Mouse (Mus musculus): ENCODE data around the gene Gtsf1l.

The Gtsf1l gene

GRCm38 (mm10) chr2:163052101-163052500 lies 35.6 kb downstream of the Gtsf1l start:
- no peak for DNase-seq (ENCODE audit: inconsistent age in 2 of 2, low spot score in 1 of 2)

GRCm38 (mm10) chr2:163051691-163052090 lies 36.0 kb downstream of the Gtsf1l start:
- no peak for DNase-seq (ENCODE audit: inconsistent age in 2 of 2, low spot score in 1 of 2)

- DNase-seq (ENCODE audit: inconsistent age in 2 of 2, low spot score in 1 of 2) = no peak
Observed at GRCm38 (mm10) chr2:163049116-163049515, 38.5 kb downstream of the Gtsf1l start.

GRCm38 (mm10) chr2:163048125-163048524 lies 39.5 kb downstream of the Gtsf1l start:
- peak; percentile 72 to 89 for DNase-seq (ENCODE audit: inconsistent age in 2 of 2, low spot score in 1 of 2)

DNA sequence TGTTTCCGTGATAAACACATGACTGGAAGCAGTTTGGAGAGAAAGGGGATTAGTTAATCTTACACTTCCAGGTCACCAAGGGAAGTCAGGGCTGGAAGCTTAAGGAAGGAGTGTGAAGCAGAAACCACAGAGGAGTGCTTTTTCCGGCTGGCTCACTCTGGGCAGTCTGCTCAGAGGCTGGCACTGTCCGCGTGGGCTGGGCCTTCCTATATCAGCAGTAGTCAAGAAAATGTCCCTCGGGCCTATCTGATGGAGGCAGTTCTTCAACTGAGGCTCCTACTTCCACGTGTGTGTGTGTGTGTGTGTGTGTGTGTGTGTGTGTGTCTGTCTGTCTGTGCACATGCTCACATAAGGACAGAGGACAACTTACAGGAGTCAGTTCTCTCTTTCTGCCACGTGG lies 47.7 kb downstream of the Gtsf1l start:
- no peak for DNase-seq (ENCODE audit: inconsistent age in 2 of 2, low spot score in 1 of 2)
